29 mouse cellular contexts compared by ENCODE assay signal in the genomic region with DNA sequence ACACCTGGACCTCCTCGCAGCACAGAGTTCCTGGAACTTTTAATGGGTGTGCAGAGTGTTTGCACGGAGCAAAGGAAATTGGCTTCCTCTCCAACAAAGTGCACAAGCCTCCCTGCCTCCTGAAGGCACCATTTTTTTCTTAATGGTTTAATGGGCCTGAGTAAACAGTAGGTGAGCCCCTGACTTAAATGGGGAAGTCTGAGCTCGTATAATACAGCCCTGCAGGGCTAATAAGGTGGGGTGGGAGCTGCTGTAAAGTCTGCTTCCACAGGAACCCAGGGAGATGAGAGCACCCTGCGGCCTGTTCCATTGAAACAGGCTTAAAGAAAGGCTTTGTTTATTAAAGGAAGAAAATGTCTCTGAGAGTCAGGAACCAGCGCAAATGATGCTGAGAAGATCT. TPM values are rescaled to one million over a fixed set of nuclear protein-coding genes. Genes with fewer than 3 reads are reported as not detected.
DNase-seq lines count a peak whose midpoint lies in the region; ATAC-seq and TF ChIP-seq lines count a peak whose summit lies in the region.
"Had no signal": no experiment of that assay in that cellular context is flagged by ENCODE, and none has a peak within 500 bp of the region (broad histone marks: within the 10 kb centered on the region; RNA-seq: fewer than 3 reads in every experiment).

No protein-coding gene starts in this region.

- no peaks in the 10 kb centered on the region for H3K27me3 ChIP-seq in stomach, embryonic 15.5 days (replicated peaks)
- H3K27me3 ChIP-seq in stomach, postnatal 0 days (ENCODE audit: control insufficient read depth, insufficient read depth, low read length): no peaks in the 10 kb centered on the region
- H3K27me3 ChIP-seq in limb, embryonic 11.5 days (ENCODE audit: control insufficient read depth, insufficient read depth, low read length): no peaks in the 10 kb centered on the region
- H3K27me3 ChIP-seq: CH12.LX; liver, embryonic 12.5 days had no signal

- 0 out of 2 replicates have a peak, but pooled peaks cover 3% of the 10 kb centered on the region for H3K4me1 ChIP-seq in stomach, embryonic 15.5 days
- H3K4me1 ChIP-seq in stomach, postnatal 0 days (replicated peaks; ENCODE audit: control insufficient read depth, insufficient read depth): no peaks in the 10 kb centered on the region
- peaks cover 14% of the 10 kb centered on the region for H3K4me1 ChIP-seq in limb, embryonic 11.5 days (ENCODE audit: control insufficient read depth, insufficient read depth, low read length)
- H3K4me1 ChIP-seq: heart, embryonic 13.5 days had no signal

- H3K9ac ChIP-seq in stomach, embryonic 15.5 days: no peak overlapping the region
- H3K9ac ChIP-seq in stomach, postnatal 0 days (ENCODE audit: low read length): no peak overlapping the region
- H3K9ac ChIP-seq in limb, embryonic 11.5 days (ENCODE audit: low read length): 0 out of 2 replicates have a peak overlapping the region, but pooled peaks have one; percentile 8
- H3K9ac ChIP-seq: heart, embryonic 13.5 days; liver, embryonic 12.5 days; liver, postnatal 0 days had no signal

- WGBS in stomach, embryonic 15.5 days: 23% methylated on average over 5 of the region's 5 CpGs
- 38% methylated on average over 5 of the region's 5 CpGs for WGBS in stomach, postnatal 0 days
- WGBS in limb, embryonic 11.5 days: 15% methylated on average over 5 of the region's 5 CpGs

- peak; percentile 61 for DNase-seq in heart, adult 11 months
- DNase-seq in heart, postnatal 14 days: no peak
- no peak for DNase-seq in stomach, postnatal 0 days (ENCODE audit: low spot score)
- peak; percentile 48 for DNase-seq in limb, embryonic 11.5 days (ENCODE audit: low spot score)
- DNase-seq in adrenal gland, postnatal 10 days: no peak
- DNase-seq: adrenal gland, adult 2 months; cerebellum, adult 11 months; cerebellum, adult 9-10 months; cerebellum, postnatal 36 days; heart, postnatal 10 days; kidney, adult 2 months; kidney, postnatal 4 days; left cerebral cortex, postnatal 4 days; liver, postnatal 0 days; midbrain, embryonic 14.5 days had no signal

- H3K36me3 ChIP-seq in stomach, embryonic 15.5 days: no peaks in the 10 kb centered on the region
- no peaks in the 10 kb centered on the region for H3K36me3 ChIP-seq in stomach, postnatal 0 days (ENCODE audit: control insufficient read depth, insufficient read depth, low read length)
- no peaks in the 10 kb centered on the region for H3K36me3 ChIP-seq in limb, embryonic 11.5 days (ENCODE audit: control insufficient read depth, insufficient read depth, low read length)
- H3K36me3 ChIP-seq: heart, embryonic 13.5 days; hindbrain, embryonic 10.5 days; liver, embryonic 12.5 days had no signal

- no peak overlapping the region for H3K4me2 ChIP-seq in stomach, embryonic 15.5 days
- no peak overlapping the region for H3K4me2 ChIP-seq in stomach, postnatal 0 days (replicated peaks; ENCODE audit: low read depth)
- no peak overlapping the region for H3K4me2 ChIP-seq in limb, embryonic 11.5 days (ENCODE audit: low read depth, severe bottlenecking)
- H3K4me2 ChIP-seq: heart, embryonic 13.5 days; liver, embryonic 12.5 days had no signal

- no peak overlapping the region for H3K27ac ChIP-seq in stomach, embryonic 15.5 days
- H3K27ac ChIP-seq in stomach, postnatal 0 days (replicated peaks): no peak overlapping the region
- H3K27ac ChIP-seq in limb, embryonic 11.5 days (replicated peaks; ENCODE audit: low read depth, low read length): peak overlapping the region; percentile 67
- H3K27ac ChIP-seq: heart, embryonic 13.5 days; hindbrain, embryonic 10.5 days; hindbrain, postnatal 0 days; liver, embryonic 12.5 days; macrophage had no signal

- TF ChIP-seq EP300 in stomach, postnatal 0 days (optimal IDR thresholded peaks at IDR 0.05): no peak

- no peaks in the 10 kb centered on the region for H3K9me3 ChIP-seq in stomach, embryonic 15.5 days
- H3K9me3 ChIP-seq in stomach, postnatal 0 days (ENCODE audit: control insufficient read depth, low read length): no peaks in the 10 kb centered on the region
- H3K9me3 ChIP-seq in limb, embryonic 11.5 days (ENCODE audit: control insufficient read depth, low read length): no peaks in the 10 kb centered on the region
- H3K9me3 ChIP-seq: heart, embryonic 13.5 days; hindbrain, embryonic 10.5 days; liver, embryonic 12.5 days had no signal

- intact Hi-C loops in heart, postnatal 14 days (cut with DNase I): no loop called here

- H3K4me3 ChIP-seq in stomach, embryonic 15.5 days (replicated peaks): no peak overlapping the region
- no peak overlapping the region for H3K4me3 ChIP-seq in stomach, postnatal 0 days (ENCODE audit: low read depth, low read length)
- no peak overlapping the region for H3K4me3 ChIP-seq in limb, embryonic 11.5 days (ENCODE audit: low read depth, low read length)
- H3K4me3 ChIP-seq: heart, embryonic 13.5 days; hindbrain, embryonic 10.5 days; liver, embryonic 12.5 days had no signal

- ATAC-seq in stomach, embryonic 15.5 days (ENCODE audit: insufficient read depth, low FRiP score, low read depth): 0 out of 2 replicates have a peak, but pooled peaks have one; percentile 27
- no peak for ATAC-seq in stomach, postnatal 0 days (ENCODE audit: low FRiP score, low TSS enrichment)
- peak; percentile 64; the same call in 1 of the 2 replicates for ATAC-seq in limb, embryonic 11.5 days (ENCODE audit: insufficient number of reproducible peaks, low FRiP score, low TSS enrichment, low read depth)
- no peak for ATAC-seq in cerebellum, adult (ENCODE audit: insufficient number of reproducible peaks, low FRiP score, low TSS enrichment)
- ATAC-seq: activated CD4-positive, CD25-positive, alpha-beta regulatory T cell, adult 4 months; hindbrain, postnatal 0 days; liver, embryonic 12.5 days; liver, postnatal 0 days; lung, postnatal 0 days had no signal

- no peak for TF ChIP-seq CTCF in stomach, postnatal 0 days (IDR thresholded peaks at IDR 0.05; ENCODE audit: low read depth)

RNA-seq across cellular contexts. Expression of a gene that starts 19.5 kb away (rescaled TPM):
- under 1 TPM; 0.05 to 0.07 TPM for total RNA-seq in heart, postnatal 14 days (2021)
- polyA plus RNA-seq in stomach, embryonic 15.5 days (2015; fragmentation: Nextera tagmentation; extraction: Ambion mirVana): 0.03 and 0.04 TPM in 2 replicates
- 0.01 and 0.04 TPM in 2 replicates for polyA plus RNA-seq in stomach, postnatal 0 days (2015; fragmentation: Nextera tagmentation; extraction: Ambion mirVana)
- polyA plus RNA-seq in limb, embryonic 11.5 days (2014; fragmentation: Nextera tagmentation; extraction: Ambion mirVana): 0.87 and 1.0 TPM in 2 replicates
- total RNA-seq in adrenal gland, postnatal 10 days (2021): under 1 TPM; 0.12 TPM
- total RNA-seq: adrenal gland, adult 2 months; layer of hippocampus, adult 8-10 months; layer of hippocampus, postnatal 25 days; megakaryocyte-erythroid progenitor cell, adult 5-6 weeks; monocyte, adult 5-6 weeks had no signal
- polyA plus RNA-seq: adrenal gland, adult 2 months; heart, embryonic 13.5 days; liver, postnatal 0 days; lung, postnatal 0 days; macrophage had no signal

RNA-seq across cellular contexts. Expression of a gene that starts 50.0 kb away (rescaled TPM):
- 10 to 100 TPM; 28.9 to 29.6 TPM for total RNA-seq in heart, postnatal 14 days (2021)
- polyA plus RNA-seq in stomach, embryonic 15.5 days (2015; fragmentation: Nextera tagmentation; extraction: Ambion mirVana): 42.3 TPM in 2 replicates
- 16.2 and 17.2 TPM in 2 replicates for polyA plus RNA-seq in stomach, postnatal 0 days (2015; fragmentation: Nextera tagmentation; extraction: Ambion mirVana)
- polyA plus RNA-seq in limb, embryonic 11.5 days (2014; fragmentation: Nextera tagmentation; extraction: Ambion mirVana): 59.6 and 64.7 TPM in 2 replicates
- 10 to 100 TPM; 35.6 to 48.6 TPM for total RNA-seq in adrenal gland, postnatal 10 days (2021)

Comparison
In these comparisons a context has a peak if more than half of its experiments do, and no peak if none do; other contexts are left out.
1. DNase-seq: peak in heart, adult 11 months (single experiment) and limb, embryonic 11.5 days (single experiment); none in heart, postnatal 14 days (0 of 2), stomach, postnatal 0 days (single experiment) and adrenal gland, postnatal 10 days (single experiment).
2. ATAC-seq: peak in stomach, embryonic 15.5 days (single experiment) and limb, embryonic 11.5 days (single experiment); none in stomach, postnatal 0 days (single experiment) and cerebellum, adult (single experiment).